Mouse (Mus musculus): ENCODE measurements around the gene Cd81. TPM values are rescaled to one million over a fixed set of nuclear protein-coding genes. Genes with fewer than 3 reads are reported as not detected.

The Cd81 gene
- polyA plus RNA-seq, 1 experiment from 2014 or later = 472 TPM

DNA sequence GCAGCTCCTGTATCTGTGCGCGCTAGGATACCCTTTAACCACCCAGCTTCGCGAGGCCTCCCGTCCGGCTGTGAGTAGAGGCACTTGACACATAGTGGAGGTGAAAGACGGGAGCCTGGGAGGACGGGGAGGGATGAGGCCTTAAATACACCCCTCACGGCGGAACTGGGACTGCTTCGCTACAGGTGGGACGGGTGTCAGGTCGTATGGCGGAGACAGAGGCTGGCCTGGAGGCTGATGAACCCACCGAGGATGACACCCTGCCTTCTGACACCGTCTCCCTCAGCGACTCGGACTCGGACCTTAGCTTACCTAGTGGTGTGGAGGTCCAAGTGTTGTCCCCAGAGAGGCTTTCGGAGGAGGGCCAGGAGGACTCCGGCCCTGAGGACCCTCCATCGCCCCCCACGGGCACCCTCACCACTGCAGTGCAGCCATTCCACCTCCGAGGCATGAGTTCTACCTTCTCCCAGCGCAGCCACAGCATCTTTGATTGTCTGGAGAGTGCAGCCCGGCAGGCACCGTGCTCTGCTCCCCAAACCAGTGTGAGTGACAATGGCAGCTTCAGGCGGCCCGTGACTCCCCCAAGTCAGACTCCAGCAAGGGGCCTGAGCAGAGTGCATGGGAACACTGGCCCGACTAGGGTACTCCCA lies 17.3 kb downstream of the Cd81 start:
- 13% methylated on average over 30 of the region's 30 CpGs for WGBS
- Histone ChIP-seq H3K27me3 (ENCODE audit: insufficient read depth, poor library complexity, severe bottlenecking) (peaks cover 10% of the 10 kb centered on the region; the same call in 1 of the 2 replicates), H3K9me3 (no peaks in the 10 kb centered on the region), H3K36me3 (peaks cover 52% of the 10 kb centered on the region), H3K4me3 (peak overlapping the region; percentile 70), H3K4me1 (peaks cover 35% of the 10 kb centered on the region), H3K27ac (peak overlapping the region; percentile 91)
- no peak for DNase-seq (ENCODE audit: low spot score)

DNA sequence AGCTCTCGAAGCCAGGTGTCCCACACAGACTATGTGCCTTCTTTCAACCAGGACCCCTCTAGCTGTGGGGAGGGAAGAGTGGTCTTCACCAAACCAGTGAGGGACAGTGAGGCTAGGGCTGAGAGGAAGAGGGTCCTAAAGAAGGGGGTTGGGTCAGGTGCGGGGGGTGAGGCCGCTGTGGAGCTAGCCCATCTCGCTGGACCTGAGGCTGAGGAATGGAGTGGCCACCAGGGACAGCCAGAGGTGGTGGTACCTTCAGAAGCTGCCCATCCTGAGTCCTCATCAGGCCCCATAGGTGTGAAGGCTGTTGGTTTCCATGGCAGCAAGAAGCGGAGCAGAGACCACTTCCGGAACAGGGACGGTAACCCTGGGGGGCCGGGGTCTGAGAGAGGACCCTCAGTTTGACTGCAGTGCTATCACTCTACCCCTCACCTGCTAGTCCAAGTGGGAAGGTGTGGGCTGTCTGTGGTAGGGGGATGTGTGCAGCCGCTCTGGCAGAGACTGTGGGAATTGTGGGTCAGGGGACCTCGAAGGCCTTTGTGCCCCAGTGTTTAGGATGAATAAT lies 18.0 kb downstream of the Cd81 start:
- Histone ChIP-seq H3K4me3 (peak overlapping the region; percentile 70), H3K27me3 (ENCODE audit: insufficient read depth, poor library complexity, severe bottlenecking) (peaks cover 12% of the 10 kb centered on the region; the same call in 1 of the 2 replicates), H3K9me3 (no peaks in the 10 kb centered on the region), H3K4me1 (peaks cover 35% of the 10 kb centered on the region), H3K27ac (peak overlapping the region; percentile 91), H3K36me3 (peaks cover 45% of the 10 kb centered on the region)
- WGBS = 92% methylated on average over 10 of the region's 10 CpGs
- no peak for DNase-seq (ENCODE audit: low spot score)

DNA sequence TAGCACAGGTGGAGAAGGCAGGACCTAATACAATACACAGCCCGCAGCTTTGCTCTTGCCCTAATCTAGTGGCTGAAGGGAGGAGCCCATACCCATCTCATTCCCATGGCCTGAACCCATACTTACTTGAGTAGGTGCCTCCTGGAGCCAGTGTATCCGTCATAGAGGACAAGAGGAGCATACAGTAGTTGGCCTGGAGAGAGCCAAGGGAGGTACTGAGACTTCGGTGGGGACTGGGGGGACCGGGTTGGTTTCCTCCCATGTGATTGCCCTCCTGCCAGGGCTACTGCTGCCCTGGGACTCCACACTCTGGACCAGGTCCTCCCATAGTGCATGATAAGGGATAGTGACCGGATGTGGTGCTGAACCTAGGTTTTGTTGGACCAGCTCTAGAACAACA lies 20.1 kb downstream of the Cd81 start:
- no peak overlapping the region for H3K27ac ChIP-seq
- WGBS = 81% methylated on average over 5 of the region's 5 CpGs
- H3K9me3 ChIP-seq = no peaks in the 10 kb centered on the region
- peaks cover 35% of the 10 kb centered on the region for H3K4me1 ChIP-seq
- H3K27me3 ChIP-seq (ENCODE audit: insufficient read depth, poor library complexity, severe bottlenecking) = peaks cover 17% of the 10 kb centered on the region
- no peak overlapping the region for H3K4me3 ChIP-seq
- H3K36me3 ChIP-seq = peaks cover 25% of the 10 kb centered on the region
- DNase-seq (ENCODE audit: low spot score) = no peak

DNA sequence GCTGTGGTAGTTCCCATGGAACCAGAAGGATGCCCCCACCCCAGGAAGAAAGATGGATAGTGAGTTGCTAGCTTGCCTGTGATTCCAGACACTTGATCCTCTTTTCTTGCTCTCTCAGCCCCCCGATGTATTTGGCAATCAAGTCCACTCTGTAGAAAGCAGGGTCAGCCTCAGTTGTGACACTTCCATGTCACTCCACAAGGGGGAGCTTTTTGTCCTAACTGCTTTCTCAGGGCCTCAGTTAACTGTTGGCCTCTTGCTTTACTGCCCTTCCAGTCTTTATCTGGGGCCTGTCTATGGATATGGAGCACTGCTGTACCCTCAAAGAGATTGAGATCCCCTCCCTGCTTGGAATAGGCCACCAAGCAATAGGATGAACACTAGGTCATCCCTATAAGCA lies 20.5 kb downstream of the Cd81 start:
- Histone ChIP-seq H3K9me3 (no peaks in the 10 kb centered on the region), H3K4me3 (no peak overlapping the region), H3K27ac (no peak overlapping the region), H3K27me3 (ENCODE audit: insufficient read depth, poor library complexity, severe bottlenecking) (peaks cover 17% of the 10 kb centered on the region), H3K4me1 (peaks cover 31% of the 10 kb centered on the region), H3K36me3 (peaks cover 20% of the 10 kb centered on the region)
- WGBS = 71% methylated on average over 1 of the region's 1 CpGs
- no peak for DNase-seq (ENCODE audit: low spot score)

DNA sequence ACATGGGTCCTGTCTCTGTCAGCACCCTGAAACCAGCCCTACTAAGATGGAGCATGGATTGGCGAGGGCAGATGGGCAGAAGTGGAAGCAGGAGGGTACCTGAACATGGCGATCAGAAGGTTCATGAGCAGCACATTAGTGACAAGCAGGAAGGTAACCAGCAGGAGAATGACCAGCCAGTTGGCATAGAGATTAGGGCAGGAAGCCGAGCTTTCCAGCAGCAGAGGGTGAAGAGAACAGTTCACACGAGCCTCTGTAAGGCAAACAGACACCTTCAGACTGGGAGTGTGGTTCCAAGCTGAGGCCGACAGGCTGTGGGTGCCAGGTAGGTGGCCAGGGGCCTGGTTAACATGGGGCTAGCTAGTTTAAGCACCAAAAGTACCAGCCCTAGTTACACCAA lies 22.9 kb downstream of the Cd81 start:
- H3K4me1 ChIP-seq = peaks cover 16% of the 10 kb centered on the region
- no peak for DNase-seq (ENCODE audit: low spot score)
- no peak overlapping the region for H3K27ac ChIP-seq
- WGBS = 64% methylated on average over 5 of the region's 5 CpGs
- no peak overlapping the region for H3K4me3 ChIP-seq
- H3K36me3 ChIP-seq = peaks cover 9% of the 10 kb centered on the region
- no peaks in the 10 kb centered on the region for H3K9me3 ChIP-seq
- H3K27me3 ChIP-seq (ENCODE audit: insufficient read depth, poor library complexity, severe bottlenecking) = peaks cover 18% of the 10 kb centered on the region

DNA sequence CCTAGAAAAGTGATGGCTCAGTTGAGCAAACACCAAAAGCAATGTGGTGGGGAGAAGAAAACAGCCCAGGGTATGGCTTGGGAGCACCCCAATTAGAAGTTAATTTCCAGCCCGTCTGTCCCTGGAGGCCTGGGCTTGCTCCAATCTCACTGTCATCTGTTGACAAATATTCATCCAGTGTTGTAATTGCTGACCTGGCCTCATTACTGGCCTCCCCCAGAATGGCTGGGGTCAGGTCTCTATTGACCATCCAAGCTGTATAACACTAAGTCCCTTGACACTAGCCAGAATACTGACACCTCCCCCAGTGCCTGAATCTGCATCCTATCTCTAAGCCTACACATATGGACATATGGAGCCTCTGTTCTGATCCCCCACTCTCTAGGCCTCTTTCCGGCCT lies 24.8 kb downstream of the Cd81 start:
- Histone ChIP-seq H3K27ac (no peak overlapping the region), H3K4me3 (no peak overlapping the region), H3K27me3 (ENCODE audit: insufficient read depth, poor library complexity, severe bottlenecking) (peaks cover 37% of the 10 kb centered on the region), H3K4me1 (peaks cover 10% of the 10 kb centered on the region), H3K9me3 (no peaks in the 10 kb centered on the region), H3K36me3 (no peaks in the 10 kb centered on the region)
- WGBS = 76% methylated on average over 2 of the region's 2 CpGs
- DNase-seq (ENCODE audit: low spot score) = no peak

DNA sequence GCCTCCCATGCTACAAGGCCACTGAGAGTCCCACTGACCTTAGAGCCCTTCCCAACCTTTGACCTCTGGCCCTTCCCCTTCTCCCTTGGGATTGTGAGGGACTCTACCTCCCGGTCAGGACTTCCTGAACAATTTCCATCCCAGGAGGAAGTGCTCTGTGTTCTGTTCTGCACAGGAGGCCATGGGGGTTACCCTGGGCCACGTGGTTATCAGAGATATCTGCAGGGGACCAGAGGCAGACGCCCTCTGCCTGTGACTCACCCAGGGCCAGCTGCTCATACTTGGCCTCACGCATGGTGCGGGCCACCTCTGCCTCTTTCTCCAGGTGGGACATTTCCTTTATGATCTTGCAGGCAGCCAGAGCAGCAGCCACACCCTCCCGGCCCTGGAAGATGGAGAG lies 29.5 kb downstream of the Cd81 start:
- no peak for DNase-seq (ENCODE audit: low spot score)
- H3K4me3 ChIP-seq = no peak overlapping the region
- H3K9me3 ChIP-seq = no peaks in the 10 kb centered on the region
- peaks cover 23% of the 10 kb centered on the region for H3K4me1 ChIP-seq
- no peak overlapping the region for H3K27ac ChIP-seq
- WGBS = 60% methylated on average over 6 of the region's 6 CpGs
- H3K36me3 ChIP-seq = no peaks in the 10 kb centered on the region
- H3K27me3 ChIP-seq (ENCODE audit: insufficient read depth, poor library complexity, severe bottlenecking) = peaks cover 49% of the 10 kb centered on the region

DNA sequence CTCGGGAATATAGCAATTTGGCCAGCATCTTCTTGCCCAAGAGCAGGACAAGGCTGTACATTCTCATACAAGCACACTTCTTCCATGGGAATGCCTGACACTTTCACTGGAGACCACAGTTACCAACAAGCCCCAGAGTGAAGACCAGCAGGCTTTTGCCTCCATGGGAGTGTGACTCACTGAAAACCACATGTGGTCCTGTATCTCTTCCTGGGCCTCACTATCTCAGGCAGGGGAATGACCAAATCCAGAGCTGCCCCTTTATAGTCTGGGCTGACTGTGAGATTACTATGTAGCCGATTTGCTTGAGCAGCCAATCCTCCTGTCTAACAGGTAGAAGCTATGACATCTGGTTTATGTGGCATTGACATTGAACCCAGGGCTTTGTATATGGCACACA lies 31.2 kb downstream of the Cd81 start:
- Histone ChIP-seq H3K27me3 (ENCODE audit: insufficient read depth, poor library complexity, severe bottlenecking) (peaks cover 52% of the 10 kb centered on the region), H3K4me3 (no peak overlapping the region), H3K27ac (no peak overlapping the region), H3K4me1 (peaks cover 26% of the 10 kb centered on the region), H3K9me3 (no peaks in the 10 kb centered on the region), H3K36me3 (no peaks in the 10 kb centered on the region)
- no peak for DNase-seq (ENCODE audit: low spot score)
- 56% methylated on average over 2 of the region's 2 CpGs for WGBS

DNA sequence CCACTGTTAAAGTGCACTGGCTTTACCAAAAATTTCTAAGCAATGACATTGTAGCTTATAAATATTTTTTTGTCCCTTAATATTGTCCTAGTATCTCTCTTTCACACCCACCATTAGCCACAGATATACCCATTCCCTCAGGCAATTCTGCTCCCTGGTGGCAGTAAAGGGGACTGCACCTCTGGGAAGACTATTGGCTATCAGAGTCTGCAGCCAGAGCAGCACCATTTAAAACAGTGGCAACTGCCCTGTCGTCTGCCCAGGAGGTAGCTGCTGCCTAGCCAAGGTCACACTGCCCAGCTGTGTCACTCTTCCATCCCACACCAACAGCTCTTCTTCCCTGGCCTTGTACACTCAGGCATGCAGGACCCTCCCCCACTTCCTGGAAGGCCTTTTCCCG lies 33.8 kb downstream of the Cd81 start:
- H3K4me3 ChIP-seq = no peak overlapping the region
- H3K27me3 ChIP-seq (ENCODE audit: insufficient read depth, poor library complexity, severe bottlenecking) = peaks cover 61% of the 10 kb centered on the region
- H3K9me3 ChIP-seq = no peaks in the 10 kb centered on the region
- no peaks in the 10 kb centered on the region for H3K36me3 ChIP-seq
- peak overlapping the region; percentile 67; the same call in 1 of the 2 replicates for H3K27ac ChIP-seq
- DNase-seq (ENCODE audit: low spot score) = no peak
- 49% methylated on average over 2 of the region's 2 CpGs for WGBS
- peaks cover 26% of the 10 kb centered on the region for H3K4me1 ChIP-seq

DNA sequence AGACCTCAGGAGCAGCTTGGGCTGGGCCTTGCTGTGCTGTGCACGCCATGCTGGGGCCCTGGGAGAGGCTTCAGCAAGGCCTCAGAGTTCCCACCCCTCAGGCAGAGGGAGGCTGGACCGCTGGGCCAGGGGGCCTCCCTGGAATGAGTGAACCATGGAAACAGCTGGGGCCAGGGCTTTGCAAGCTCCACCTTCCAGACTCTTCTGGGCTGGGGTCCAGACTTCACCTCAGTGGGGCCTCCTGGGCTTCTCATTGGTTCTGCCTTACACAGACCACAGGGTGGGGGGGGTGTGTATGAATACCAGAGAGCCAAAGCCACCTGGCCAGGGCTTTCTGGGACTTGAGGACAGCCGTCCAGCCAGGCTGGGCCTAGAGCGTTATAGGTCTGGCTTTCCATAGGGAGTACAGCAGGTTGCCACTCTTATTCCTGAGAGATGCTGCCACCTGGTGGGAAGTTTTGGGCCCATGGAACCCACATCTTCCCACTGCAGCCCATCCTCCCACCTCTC lies 34.6 kb downstream of the Cd81 start:
- no peak overlapping the region for H3K4me3 ChIP-seq

DNA sequence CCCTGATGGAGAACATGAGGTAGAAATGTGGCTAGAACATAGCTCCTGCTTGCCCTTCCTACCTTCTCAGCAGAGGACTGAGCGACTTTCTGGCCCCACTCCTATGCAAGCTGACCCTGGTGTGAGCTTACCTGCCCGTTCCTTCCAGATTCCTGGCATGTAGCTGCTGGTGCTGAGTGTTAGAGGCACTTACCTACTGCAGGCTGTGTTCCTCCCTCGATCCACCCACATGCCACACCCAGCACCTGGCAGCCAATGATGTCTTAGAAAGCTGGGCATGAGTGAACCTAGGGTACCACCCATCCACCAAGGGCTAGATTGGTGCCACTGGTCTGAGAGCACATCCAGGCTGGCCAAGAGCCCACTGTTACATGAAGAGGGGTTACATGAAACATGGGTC lies 41.3 kb downstream of the Cd81 start:
- 76% methylated on average over 3 of the region's 3 CpGs for WGBS
- no peaks in the 10 kb centered on the region for H3K36me3 ChIP-seq
- DNase-seq (ENCODE audit: low spot score) = no peak
- no peaks in the 10 kb centered on the region for H3K4me1 ChIP-seq
- no peaks in the 10 kb centered on the region for H3K9me3 ChIP-seq
- H3K4me3 ChIP-seq = no peak overlapping the region
- H3K27me3 ChIP-seq (ENCODE audit: insufficient read depth, poor library complexity, severe bottlenecking) = peaks cover 53% of the 10 kb centered on the region
- H3K27ac ChIP-seq = no peak overlapping the region

More for the DNA sequence above, 34.6 kb downstream of the Cd81 start:
- no peaks in the 10 kb centered on the region for H3K9me3 ChIP-seq
- H3K27me3 ChIP-seq (ENCODE audit: insufficient read depth, poor library complexity, severe bottlenecking) = peaks cover 54% of the 10 kb centered on the region
- H3K4me1 ChIP-seq = peaks cover 23% of the 10 kb centered on the region
- peak overlapping the region; percentile 67; the same call in 1 of the 2 replicates for H3K27ac ChIP-seq
- 33% methylated on average over 4 of the region's 4 CpGs for WGBS
- peak; percentile 84 for DNase-seq (ENCODE audit: low spot score)
- H3K36me3 ChIP-seq = no peaks in the 10 kb centered on the region

DNA sequence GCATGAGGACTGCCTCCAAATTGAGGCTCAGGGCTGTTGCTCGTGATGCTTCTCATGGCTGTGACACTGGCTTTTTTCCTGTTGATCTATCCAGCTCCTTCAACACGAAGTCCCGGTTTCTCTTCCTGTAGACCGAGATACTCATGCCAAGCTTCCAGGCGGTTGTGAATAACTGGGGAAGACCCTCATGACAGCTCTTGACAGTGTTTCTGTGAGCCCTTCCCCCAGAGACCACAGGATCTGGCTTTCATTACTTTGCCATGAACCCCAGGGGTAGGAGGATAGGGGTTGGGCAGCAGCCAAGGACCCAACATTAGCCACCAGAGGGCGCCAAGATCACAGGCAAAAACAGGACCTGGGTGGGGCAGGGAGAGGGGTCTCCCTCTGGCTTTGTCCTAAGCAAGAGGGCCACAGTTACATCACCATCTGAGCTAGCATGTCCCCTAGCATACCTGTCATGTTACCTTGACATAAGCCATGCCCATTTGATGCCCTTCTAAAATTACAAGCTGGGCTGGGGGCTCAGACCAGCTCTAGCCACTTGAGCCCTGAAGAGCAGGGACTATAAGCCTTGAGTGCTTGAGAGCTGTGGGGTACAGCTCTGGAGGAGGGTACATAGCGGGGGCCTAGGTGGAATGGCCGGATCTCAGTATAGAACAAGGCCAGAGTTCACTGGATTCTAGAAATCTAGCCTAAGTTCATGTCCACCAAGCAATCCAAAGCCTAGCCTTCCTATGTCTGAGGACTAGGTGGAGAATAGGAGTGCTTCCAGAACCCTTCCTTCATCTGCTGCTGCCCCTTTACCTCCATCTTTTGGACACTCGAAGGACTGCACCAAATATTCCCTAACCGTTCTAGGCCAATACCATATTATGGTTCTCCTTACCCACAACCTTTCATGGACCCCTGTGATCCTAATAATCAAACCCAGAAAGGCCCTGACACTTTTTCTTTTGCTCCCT lies 42.3 kb downstream of the Cd81 start, which contains the start of gene Trpm5:
Gene Trpm5 (minus strand): TSS at position 51 of the 962 bp plus-strand sequence.
- no peaks in the 10 kb centered on the region for H3K4me1 ChIP-seq
- 36% methylated on average over 10 of the region's 10 CpGs for WGBS
- H3K27me3 ChIP-seq (ENCODE audit: insufficient read depth, poor library complexity, severe bottlenecking) = peaks cover 51% of the 10 kb centered on the region
- no peak within 1 kb of the TSS for H3K4me3 ChIP-seq
- H3K9me3 ChIP-seq = no peaks in the 10 kb centered on the region
- no peak within 1 kb of the TSS; the same call in 1 of the 2 replicates for H3K27ac ChIP-seq
- H3K36me3 ChIP-seq = no peaks in the 10 kb centered on the region
- DNase-seq (ENCODE audit: low spot score) = no peak

DNA sequence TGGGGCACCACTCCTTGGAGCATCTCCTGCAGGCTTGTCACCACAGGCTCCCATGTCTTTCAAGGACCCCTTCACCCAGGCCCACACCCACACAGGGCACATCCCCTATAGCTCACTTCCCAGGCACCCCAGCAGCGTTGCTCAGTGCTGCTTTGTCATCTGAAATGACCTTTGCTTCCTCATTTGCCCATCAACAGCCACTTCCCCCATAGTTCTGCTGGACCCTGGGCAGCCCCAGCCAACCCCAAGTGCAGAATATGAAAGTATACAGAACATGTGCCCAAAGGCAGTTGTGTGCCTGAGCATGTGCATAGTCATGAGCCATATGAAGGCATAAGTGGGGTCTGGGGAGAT lies 43.0 kb downstream of the Cd81 start:
- DNase-seq (ENCODE audit: low spot score) = no peak
- Histone ChIP-seq H3K27ac (no peak overlapping the region), H3K4me3 (no peak overlapping the region), H3K36me3 (no peaks in the 10 kb centered on the region), H3K4me1 (0 out of 2 replicates have a peak, but pooled peaks cover 4% of the 10 kb centered on the region), H3K27me3 (ENCODE audit: insufficient read depth, poor library complexity, severe bottlenecking) (peaks cover 51% of the 10 kb centered on the region), H3K9me3 (no peaks in the 10 kb centered on the region)
- WGBS = 48% methylated on average over 1 of the region's 1 CpGs

All from heart, embryonic 10.5 days (tissue).